ENCODE assay signal across 17 mouse cellular contexts in genomic region chr17:42991112-42991511, GRCm38 (mm10). TPM values are rescaled to one million over a fixed set of nuclear protein-coding genes. Genes with fewer than 3 reads are reported as not detected.
DNase-seq lines count a peak whose midpoint lies in the region; ATAC-seq and TF ChIP-seq lines count a peak whose summit lies in the region.
"Had no signal": no experiment of that assay in that cellular context is flagged by ENCODE, and none has a peak within 500 bp of the region (broad histone marks: within the 10 kb centered on the region; RNA-seq: fewer than 3 reads in every experiment).

No protein-coding gene starts in this region.

- no peaks in the 10 kb centered on the region for H3K27me3 ChIP-seq in lung, postnatal 0 days (replicated peaks; ENCODE audit: insufficient read depth, low read length)
- H3K27me3 ChIP-seq in kidney, embryonic 14.5 days (ENCODE audit: control insufficient read depth, insufficient read depth, low read length) = no peaks in the 10 kb centered on the region
- no peaks in the 10 kb centered on the region for H3K27me3 ChIP-seq in stomach, embryonic 15.5 days (replicated peaks)
- H3K27me3 ChIP-seq: embryonic facial prominence, embryonic 12.5 days; forebrain, embryonic 12.5 days; liver, embryonic 15.5 days; midbrain, embryonic 13.5 days; neural tube, embryonic 15.5 days had no signal

- H3K27ac ChIP-seq in lung, postnatal 0 days (ENCODE audit: low read length) = no peak overlapping the region
- no peak overlapping the region for H3K27ac ChIP-seq in kidney, embryonic 14.5 days (ENCODE audit: low read depth, low read length)
- H3K27ac ChIP-seq in stomach, embryonic 15.5 days = no peak overlapping the region
- H3K27ac ChIP-seq: embryonic facial prominence, embryonic 12.5 days; forebrain, embryonic 12.5 days; limb, embryonic 10.5 days; liver, embryonic 15.5 days; midbrain, embryonic 13.5 days; neural tube, embryonic 15.5 days had no signal

- H3K4me2 ChIP-seq in lung, postnatal 0 days (replicated peaks; ENCODE audit: low read depth, low read length) = no peak overlapping the region
- no peak overlapping the region for H3K4me2 ChIP-seq in kidney, embryonic 14.5 days (replicated peaks; ENCODE audit: low read depth, low read length)
- no peak overlapping the region for H3K4me2 ChIP-seq in stomach, embryonic 15.5 days
- H3K4me2 ChIP-seq: embryonic facial prominence, embryonic 12.5 days; forebrain, embryonic 12.5 days; liver, embryonic 15.5 days; midbrain, embryonic 13.5 days; neural tube, embryonic 15.5 days had no signal

- 46% methylated on average over 11 of the region's 11 CpGs for WGBS in lung, postnatal 0 days
- 39% methylated on average over 11 of the region's 11 CpGs for WGBS in kidney, embryonic 14.5 days
- WGBS in stomach, embryonic 15.5 days = 48% methylated on average over 11 of the region's 11 CpGs

- H3K4me3 ChIP-seq in lung, postnatal 0 days (ENCODE audit: low read depth, low read length) = no peak overlapping the region
- no peak overlapping the region for H3K4me3 ChIP-seq in kidney, embryonic 14.5 days (ENCODE audit: low read length)
- H3K4me3 ChIP-seq in stomach, embryonic 15.5 days (replicated peaks) = no peak overlapping the region
- H3K4me3 ChIP-seq: embryonic facial prominence, embryonic 12.5 days; forebrain, embryonic 12.5 days; limb, embryonic 10.5 days; liver, embryonic 15.5 days; midbrain, embryonic 13.5 days; neural tube, embryonic 15.5 days had no signal

- TF ChIP-seq EP300 in lung, postnatal 0 days (IDR thresholded peaks at IDR 0.05) = no peak

- peak; percentile 78 for ATAC-seq in lung, postnatal 0 days
- 0 out of 2 replicates have a peak, but pooled peaks have one; percentile 8 for ATAC-seq in kidney, embryonic 14.5 days (ENCODE audit: low FRiP score, low TSS enrichment)
- peak; percentile 50; the same call in 1 of the 2 replicates for ATAC-seq in stomach, embryonic 15.5 days (ENCODE audit: insufficient read depth, low FRiP score, low read depth)
- ATAC-seq: CD4-positive, CD25-positive, alpha-beta regulatory T cell, adult 4 months; midbrain, embryonic 13.5 days had no signal

- no peaks in the 10 kb centered on the region for H3K36me3 ChIP-seq in lung, postnatal 0 days (ENCODE audit: insufficient read depth, low read length)
- H3K36me3 ChIP-seq in kidney, embryonic 14.5 days (ENCODE audit: control insufficient read depth, insufficient read depth, low read length) = no peaks in the 10 kb centered on the region
- no peaks in the 10 kb centered on the region for H3K36me3 ChIP-seq in stomach, embryonic 15.5 days
- H3K36me3 ChIP-seq: embryonic facial prominence, embryonic 12.5 days; forebrain, embryonic 12.5 days; limb, embryonic 10.5 days; liver, embryonic 15.5 days; midbrain, embryonic 13.5 days; neural tube, embryonic 15.5 days had no signal

- intact Hi-C loops in left cerebral cortex, postnatal 14 days (cut with DNase I) = no loop called here

- DNase-seq in lung, postnatal 0 days (ENCODE audit: low spot score) = peak; percentile 54
- DNase-seq in lung, postnatal 4 days = no peak
- DNase-seq in Muller cell, postnatal 12 days (ENCODE audit: inconsistent ontology term) = peak; percentile 11
- DNase-seq in left cerebral cortex, postnatal 14 days (ENCODE audit: low spot score in 2 of 2) = no peak
- no peak for DNase-seq in ovary, postnatal 10 days (ENCODE audit: low spot score)
- DNase-seq: cerebellum, adult 9-10 months; heart, postnatal 4 days; thymus, postnatal 36 days had no signal

- no peaks in the 10 kb centered on the region for H3K4me1 ChIP-seq in lung, postnatal 0 days (ENCODE audit: insufficient read depth, low read depth, low read length)
- no peaks in the 10 kb centered on the region for H3K4me1 ChIP-seq in kidney, embryonic 14.5 days (ENCODE audit: control insufficient read depth, insufficient read depth, low read length)
- no peaks in the 10 kb centered on the region for H3K4me1 ChIP-seq in stomach, embryonic 15.5 days
- H3K4me1 ChIP-seq: embryonic facial prominence, embryonic 12.5 days; forebrain, embryonic 12.5 days; limb, embryonic 10.5 days; liver, embryonic 15.5 days; midbrain, embryonic 13.5 days; neural tube, embryonic 15.5 days had no signal

- no peak overlapping the region for H3K9ac ChIP-seq in lung, postnatal 0 days (replicated peaks; ENCODE audit: low read depth)
- no peak overlapping the region for H3K9ac ChIP-seq in kidney, embryonic 14.5 days (ENCODE audit: low read depth, low read length)
- H3K9ac ChIP-seq in stomach, embryonic 15.5 days = no peak overlapping the region
- H3K9ac ChIP-seq: embryonic facial prominence, embryonic 12.5 days; forebrain, embryonic 12.5 days; liver, embryonic 15.5 days; midbrain, embryonic 13.5 days; neural tube, embryonic 15.5 days had no signal

- H3K9me3 ChIP-seq in lung, postnatal 0 days (ENCODE audit: low read length) = no peaks in the 10 kb centered on the region
- no peaks in the 10 kb centered on the region for H3K9me3 ChIP-seq in kidney, embryonic 14.5 days (ENCODE audit: control insufficient read depth, low read length)
- no peaks in the 10 kb centered on the region for H3K9me3 ChIP-seq in stomach, embryonic 15.5 days
- H3K9me3 ChIP-seq: embryonic facial prominence, embryonic 12.5 days; forebrain, embryonic 12.5 days; limb, embryonic 10.5 days; liver, embryonic 15.5 days; midbrain, embryonic 13.5 days; neural tube, embryonic 15.5 days had no signal

- TF ChIP-seq CTCF in lung, postnatal 0 days (IDR thresholded peaks at IDR 0.05) = no peak

RNA-seq across cellular contexts. Expression of gene Tnfrsf21, which starts 25.2 kb away (rescaled TPM):
- 27.6 and 40.2 TPM in 2 replicates for polyA plus RNA-seq in lung, postnatal 0 days (2015; fragmentation: Nextera tagmentation; extraction: Ambion mirVana)
- polyA plus RNA-seq in kidney, embryonic 14.5 days (2014; fragmentation: Nextera tagmentation; extraction: Ambion mirVana) = 29.1 and 53.7 TPM in 2 replicates
- 30.9 and 31.2 TPM in 2 replicates for polyA plus RNA-seq in stomach, embryonic 15.5 days (2015; fragmentation: Nextera tagmentation; extraction: Ambion mirVana)
- total RNA-seq in left cerebral cortex, postnatal 14 days (2021) = 10 to 100 TPM; 75.4 to 79.0 TPM

Comparison
In these comparisons a context has a peak if more than half of its experiments do, and no peak if none do; other contexts are left out.
1. DNase-seq: peak in lung, postnatal 0 days (single experiment) and Muller cell, postnatal 12 days (single experiment); none in lung, postnatal 4 days (0 of 2), left cerebral cortex, postnatal 14 days (0 of 2) and ovary, postnatal 10 days (single experiment).
2. ATAC-seq: peak in every context shown above with its lines; median percentile 78 in lung, postnatal 0 days; 50 in stomach, embryonic 15.5 days; 8 in kidney, embryonic 14.5 days.